Mouse (Mus musculus): ENCODE data around the gene Jkamp.

DNA sequence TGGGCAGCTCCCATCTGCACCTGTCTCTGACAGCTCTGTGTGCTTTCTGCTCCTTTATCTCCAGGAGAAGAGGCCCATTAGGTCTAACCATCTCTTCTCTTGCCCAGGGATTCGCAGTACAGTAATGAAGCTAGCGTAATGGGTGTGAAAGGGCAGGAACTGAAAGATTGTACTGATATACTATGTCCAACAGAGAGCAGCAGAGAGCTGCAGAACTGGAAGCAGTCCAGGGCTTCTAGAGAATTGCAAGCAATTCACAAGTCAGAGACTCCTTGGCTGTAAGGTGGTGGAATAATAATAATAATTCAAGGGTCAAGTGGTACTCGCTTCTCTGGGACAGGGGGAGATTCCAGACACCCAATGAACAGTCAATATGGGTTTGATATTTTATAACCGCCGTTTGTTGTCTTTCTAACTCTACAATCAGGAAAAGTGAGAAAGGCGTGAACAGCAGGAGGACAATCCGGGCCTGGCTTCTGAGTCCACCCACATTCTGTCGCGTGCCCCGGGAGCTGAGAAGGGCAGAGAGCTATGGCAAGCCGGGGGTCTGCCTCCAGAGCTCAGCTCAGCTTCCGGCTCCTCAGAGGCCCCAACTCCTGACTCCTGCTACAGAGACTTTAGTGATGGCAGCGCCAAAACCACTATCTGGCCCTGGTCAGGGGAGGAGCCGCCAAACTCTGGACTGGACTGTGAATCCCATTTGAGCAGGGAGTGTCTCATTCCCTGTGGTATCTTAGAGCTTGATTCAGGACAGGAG lies 19.3 kb downstream of the Jkamp start:
- TF ChIP-seq GATA2 (IDR thresholded peaks at IDR 0.05; ENCODE audit: borderline replicate concordance, low read depth, low read length), result no peak
- TF ChIP-seq CTCF (IDR thresholded peaks at IDR 0.05; ENCODE audit: low read depth, low read length), result peak; percentile 29; the same call in 1 of the 2 replicates
- no peak for TF ChIP-seq POLR2AphosphoS5 (IDR thresholded peaks at IDR 0.05; ENCODE audit: insufficient replicate concordance, low read depth, low read length)

Data from G1E (cell line).